ENCODE assay signal across 8 mouse cellular contexts in genomic region chrX:94431548-94432375, GRCm38 (mm10).
DNase-seq lines count a peak whose midpoint lies in the region; ATAC-seq lines count a peak whose summit lies in the region.

No protein-coding gene starts in this region.

- DNase-seq in gastrocnemius, adult 18-20 months (ENCODE audit: low spot score): peak; percentile 1
- no peak for DNase-seq in gastrocnemius, adult 8-10 months (ENCODE audit: low spot score in 2 of 2)
- DNase-seq in A20 (ENCODE audit: low read depth, low spot score) (peak; percentile 41), adipocyte (ENCODE audit: low spot score) (peak; percentile 72)
- peak; percentile 21 to 22 for DNase-seq in left cerebral cortex, postnatal 14 days (ENCODE audit: low spot score in 2 of 2)
- DNase-seq in retina, postnatal 1 day: peak; percentile 64
- no peak for DNase-seq in gastrocnemius, postnatal 10 days

- intact Hi-C loops in left cerebral cortex, postnatal 14 days (cut with DNase I): loop anchor here (2.0 to 10.0 kb wide), 2 partner anchors 113 to 193 kb away; no protein-coding TSS in a partner anchor

- peak; percentile 62 to 81 for ATAC-seq in hematopoietic stem cell, adult 5-6 weeks (replicated peaks in 1 of 2; ENCODE audit: insufficient read depth in 1 of 2, low FRiP score in 2 of 2, low TSS enrichment in 1 of 2, low read depth in 1 of 2, poor library complexity in 2 of 2, severe bottlenecking in 2 of 2)

Comparison
In these comparisons a context has a peak if more than half of its experiments do, and no peak if none do; other contexts are left out.
1. DNase-seq: peak in gastrocnemius, adult 18-20 months (single experiment), A20 (single experiment), adipocyte (single experiment), left cerebral cortex, postnatal 14 days (2 of 2) and retina, postnatal 1 day (single experiment); none in gastrocnemius, adult 8-10 months (0 of 2) and gastrocnemius, postnatal 10 days (single experiment).